Mouse (Mus musculus): ENCODE results near the gene Zfp658.

DNA sequence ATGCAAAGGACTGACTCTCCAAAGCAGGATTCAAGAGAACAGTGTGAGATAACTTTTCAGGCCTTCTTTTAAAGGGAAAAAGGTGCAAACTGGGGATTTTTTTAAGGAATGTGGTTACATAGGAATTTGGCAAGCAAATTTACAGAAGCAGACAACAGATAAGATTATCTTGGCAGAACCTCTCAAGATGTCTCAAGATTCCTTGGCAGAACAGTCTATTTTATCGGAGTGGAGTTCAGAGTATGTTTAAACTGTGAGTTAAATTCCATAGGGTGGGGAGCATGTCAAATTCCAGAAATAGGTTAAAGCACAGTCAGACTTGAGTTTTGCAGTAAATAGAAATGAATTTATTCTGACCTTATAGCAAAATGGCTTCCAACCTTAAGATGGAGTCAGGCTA lies 5.2 kb upstream of the Zfp658 start:
- no peak for TF ChIP-seq POLR2A (IDR thresholded peaks at IDR 0.05; ENCODE audit: control insufficient read depth, low read depth, low read length)
- TF ChIP-seq CTCF (IDR thresholded peaks at IDR 0.05; ENCODE audit: control insufficient read depth, insufficient read depth, insufficient replicate concordance, low read depth, low read length), result no peak
